Mouse (Mus musculus) c-Kit-positive CD71-positive TER-119-positive erythroid progenitor cells, embryonic 14.5 days (primary cell): ENCODE results near the gene Zfand3.

ENCODE experiments used
- DNase-seq: peaks from one replicate; pipeline ENCODE4 v3.0.0-alpha.2; 2013; ENCODE audit warnings: low spot score

Gene Zfand3

GRCm38 (mm10) chr17:30110678-30111077, 106.1 kb downstream of the Zfand3 start:
- DNase-seq: no peak

GRCm38 (mm10) chr17:30111556-30111955, 107.0 kb downstream of the Zfand3 start:
- no peak for DNase-seq

- no peak for DNase-seq
Observed at GRCm38 (mm10) chr17:30112080-30112479, 107.5 kb downstream of the Zfand3 start.

- peak; percentile 18 for DNase-seq
Observed at GRCm38 (mm10) chr17:30112555-30113305, 108.2 kb downstream of the Zfand3 start.

GRCm38 (mm10) chr17:30114761-30115160, 110.2 kb downstream of the Zfand3 start:
- peak; percentile 24 for DNase-seq

GRCm38 (mm10) chr17:30116226-30116625, 111.7 kb downstream of the Zfand3 start:
- DNase-seq: no peak

- DNase-seq: no peak
Observed at GRCm38 (mm10) chr17:30118036-30118435, 113.5 kb downstream of the Zfand3 start.

- peak; percentile 33 for DNase-seq
Observed at GRCm38 (mm10) chr17:30122278-30122677, 117.7 kb downstream of the Zfand3 start.

GRCm38 (mm10) chr17:30128456-30128855, 123.9 kb downstream of the Zfand3 start:
- no peak for DNase-seq

- DNase-seq: no peak
Observed at GRCm38 (mm10) chr17:30129220-30129619, 124.7 kb downstream of the Zfand3 start.

GRCm38 (mm10) chr17:30130326-30130725, 125.8 kb downstream of the Zfand3 start:
- DNase-seq: no peak

- no peak for DNase-seq
Observed at GRCm38 (mm10) chr17:30133641-30134040, 129.1 kb downstream of the Zfand3 start.

GRCm38 (mm10) chr17:30134955-30135735, 130.6 kb downstream of the Zfand3 start:
- DNase-seq: no peak

GRCm38 (mm10) chr17:30135890-30136289, 131.4 kb downstream of the Zfand3 start:
- no peak for DNase-seq

- DNase-seq: no peak
Observed at GRCm38 (mm10) chr17:30136684-30137083, 132.2 kb downstream of the Zfand3 start.

GRCm38 (mm10) chr17:30137115-30137514, 132.6 kb downstream of the Zfand3 start:
- DNase-seq: no peak

- DNase-seq: no peak
Observed at GRCm38 (mm10) chr17:30144114-30144513, 139.6 kb downstream of the Zfand3 start.

- DNase-seq: no peak
Observed at GRCm38 (mm10) chr17:30145596-30146149, 141.1 kb downstream of the Zfand3 start.

GRCm38 (mm10) chr17:30146555-30146954, 142.0 kb downstream of the Zfand3 start:
- no peak for DNase-seq

- DNase-seq: no peak
Observed at GRCm38 (mm10) chr17:30147897-30148296, 143.4 kb downstream of the Zfand3 start.

GRCm38 (mm10) chr17:30148320-30148719, 143.8 kb downstream of the Zfand3 start:
- DNase-seq: no peak

GRCm38 (mm10) chr17:30149911-30150310, 145.4 kb downstream of the Zfand3 start:
- no peak for DNase-seq

- DNase-seq: no peak
Observed at GRCm38 (mm10) chr17:30154144-30154543, 149.6 kb downstream of the Zfand3 start.
